Mouse (Mus musculus): ENCODE results near the gene Ceacam15.

The Ceacam15 gene

DNA sequence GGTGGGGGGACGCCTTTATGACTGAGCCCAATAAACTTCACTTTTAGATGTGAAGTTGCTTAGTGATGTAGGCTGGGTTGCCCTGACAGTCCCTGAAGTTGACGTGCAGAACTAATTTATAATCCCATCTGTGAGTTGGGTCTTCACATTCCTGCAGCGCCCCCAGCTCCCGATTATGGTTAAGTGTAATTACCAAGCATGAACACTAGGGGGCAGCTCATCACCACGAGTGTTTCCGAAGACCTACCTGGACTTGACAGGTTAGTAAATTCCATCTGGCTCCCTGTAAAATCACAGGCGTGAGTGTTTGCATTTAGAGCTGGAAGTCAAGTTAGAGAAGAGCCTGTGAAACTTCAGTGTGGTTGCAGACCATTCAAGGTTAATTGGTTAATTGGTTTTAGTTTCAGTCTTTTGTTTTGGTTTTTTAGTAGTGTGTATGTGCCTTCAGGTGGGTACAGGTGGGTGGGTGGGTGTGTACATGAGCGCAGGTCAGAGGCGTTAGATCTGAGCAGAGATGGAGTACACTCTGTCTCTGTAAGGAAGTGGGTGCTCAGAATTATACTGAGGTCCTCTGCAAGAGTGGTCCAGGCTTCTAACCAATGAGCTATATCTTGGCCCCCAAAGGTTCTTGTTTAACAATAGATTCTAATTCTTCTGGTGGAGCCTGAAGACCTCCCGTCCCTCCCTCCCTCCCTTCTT lies 45.8 kb downstream of the Ceacam15 start:
- CTCF ChIA-PET = interaction anchor here (0.6 to 1.4 kb wide), 4 partner anchors 32 to 103 kb away, joined by 3 to 4 read pairs (median 4); no protein-coding TSS in a partner anchor

DNA sequence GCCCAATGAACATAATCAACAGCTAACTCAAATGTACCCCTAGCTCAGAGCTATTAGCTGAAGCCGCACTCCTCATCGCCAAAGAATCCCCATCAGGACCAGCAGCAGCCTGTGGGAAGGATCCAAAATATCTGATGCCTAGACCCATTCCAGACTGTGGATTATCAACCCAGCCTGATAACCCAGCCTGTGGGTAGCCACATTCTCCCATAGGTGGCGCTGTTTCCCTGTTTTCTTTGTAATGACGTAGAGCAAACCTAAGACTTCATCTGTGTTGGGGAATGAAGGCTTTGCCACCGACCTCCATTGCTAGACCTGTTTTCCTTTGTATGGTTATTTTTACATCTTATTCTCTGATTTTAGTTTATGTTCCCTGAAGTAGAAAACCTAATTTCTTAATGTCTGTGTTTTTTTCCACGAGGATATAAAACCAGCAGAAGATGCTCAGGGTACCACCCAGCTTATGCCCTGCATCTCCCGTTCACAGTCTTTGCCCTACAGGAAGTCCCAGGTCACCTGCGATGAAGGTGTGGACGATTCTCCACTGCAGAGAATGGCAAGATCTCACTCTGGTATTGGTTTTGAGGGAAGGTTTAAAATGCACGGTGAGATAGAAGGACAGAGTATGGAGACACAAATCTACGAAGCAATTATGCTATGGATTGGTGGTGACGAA lies 47.3 kb downstream of the Ceacam15 start:
- CTCF ChIA-PET = interaction anchor here (0.6 to 0.7 kb wide), 2 partner anchors 102 to 185 kb away, joined by 3 to 23 read pairs; no protein-coding TSS in a partner anchor

DNA sequence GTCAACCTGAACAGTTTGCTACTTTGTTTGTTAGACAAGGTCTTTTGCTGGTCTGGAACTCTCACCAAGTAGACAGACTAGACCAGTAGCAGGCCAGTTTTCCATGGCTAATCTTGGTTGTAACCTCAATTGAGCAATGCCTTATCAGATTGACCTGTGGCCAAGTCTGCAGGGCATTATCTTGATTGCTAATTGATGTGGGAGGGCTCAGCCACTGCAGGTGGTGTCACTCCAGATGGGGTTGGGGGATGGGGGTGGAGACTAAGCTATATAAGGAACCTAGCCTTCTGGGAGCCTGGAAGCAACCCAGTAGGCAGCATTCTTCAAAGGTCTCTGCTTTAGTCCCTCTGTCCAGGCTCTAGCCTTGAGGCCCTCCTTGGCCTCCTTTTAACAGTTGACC lies 51.8 kb downstream of the Ceacam15 start:
- CTCF ChIA-PET = interaction anchor here (1.1 kb wide), 1 partner anchor 184 kb away, joined by 6 read pairs; no protein-coding TSS in a partner anchor

DNA sequence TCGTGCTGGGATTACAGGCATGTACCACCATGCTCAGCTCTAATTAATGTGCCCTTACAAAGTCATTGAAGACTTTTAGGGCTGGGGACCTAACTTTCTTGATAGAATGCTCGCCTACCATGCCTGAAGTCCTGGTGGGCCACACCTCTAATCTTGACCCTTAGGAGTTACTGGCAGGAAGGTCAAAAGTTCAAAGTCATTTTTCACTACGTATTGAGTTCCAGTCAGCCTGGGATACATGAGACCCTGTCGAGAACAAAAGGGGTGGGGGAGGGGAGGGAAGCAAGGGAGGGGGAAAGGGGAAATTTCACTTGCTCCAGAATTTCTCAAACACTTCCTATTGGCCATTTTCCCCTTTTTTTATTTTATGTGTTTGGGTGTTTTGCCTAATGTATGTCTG lies 52.4 kb downstream of the Ceacam15 start:
- CTCF ChIA-PET = interaction anchor here (0.5 to 1.1 kb wide), 2 partner anchors 90 to 185 kb away, joined by 3 to 6 read pairs; no protein-coding TSS in a partner anchor
